In the genomic region with DNA sequence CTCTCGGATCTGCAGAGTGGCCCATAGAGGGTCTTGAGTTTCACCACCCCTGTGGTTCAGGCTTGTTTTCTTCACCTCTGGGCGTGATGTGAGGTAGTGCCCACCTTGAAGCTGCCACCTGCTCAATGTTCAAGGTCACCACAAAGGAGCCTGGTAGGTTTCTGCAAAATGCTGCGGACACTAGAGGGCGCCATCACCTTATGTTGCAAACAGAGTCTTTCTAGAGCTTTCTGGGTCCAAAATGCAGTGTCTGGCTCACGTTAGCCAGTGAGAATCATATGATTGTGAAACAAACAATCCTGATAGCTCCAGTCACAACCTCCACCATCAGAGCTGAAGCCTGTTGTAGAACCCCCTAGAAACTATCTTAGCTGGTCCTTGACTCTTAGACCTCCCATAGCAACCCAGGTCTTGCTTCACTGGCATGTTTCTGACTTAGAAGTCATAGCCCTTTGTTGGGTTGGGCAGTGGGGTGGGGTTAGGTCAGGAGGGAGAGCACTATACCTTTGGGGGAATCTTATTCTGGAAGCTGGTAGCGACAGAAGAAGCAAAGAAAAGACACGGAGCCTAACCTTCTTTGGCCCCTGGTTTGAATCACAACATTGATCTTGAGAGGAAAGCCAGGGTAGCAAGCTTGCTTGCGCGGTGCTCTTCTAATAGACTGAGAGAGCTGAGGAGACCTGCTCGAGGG, we compare ENCODE assay signal across 8 mouse cellular contexts.
DNase-seq lines count a peak whose midpoint lies in the region.

No protein-coding gene starts in this region.

- DNase-seq in CD4-positive, CD25-positive, alpha-beta regulatory T cell, adult 2 months (ENCODE audit: low read depth, low spot score) = peak; percentile 92
- peak; percentile 91 for DNase-seq in adrenal gland, postnatal 14 days
- peak; percentile 80 for DNase-seq in embryo, embryonic 9.5 days (ENCODE audit: extremely low spot score)
- DNase-seq in heart, adult 8-10 months (ENCODE audit: low spot score) = peak; percentile 79
- peak; percentile 92 for DNase-seq in kidney, postnatal 14 days
- DNase-seq in lung, adult 18-20 months = peak; percentile 76 to 79
- peak; percentile 77 for DNase-seq in ovary, postnatal 36 days (ENCODE audit: low spot score)
- DNase-seq in thymus, postnatal 14 days = peak; percentile 87

Comparison
In these comparisons a context has a peak if more than half of its experiments do, and no peak if none do; other contexts are left out.
1. Peak in every context shown above with its lines: DNase-seq.